Mouse (Mus musculus): ENCODE measurements around the gene Mrpl43. TPM values are rescaled to one million over a fixed set of nuclear protein-coding genes. Genes with fewer than 3 reads are reported as not detected.

Mrpl43 gene
- polyA plus RNA-seq, 1 experiment from 2014 or later: 71.4 TPM

- Histone ChIP-seq H3K9me3 (ENCODE audit: control insufficient read depth, low read length) (no peaks in the 10 kb centered on the region), H3K27me3 (ENCODE audit: control insufficient read depth, insufficient read depth, low read length) (no peaks in the 10 kb centered on the region), H3K27ac (ENCODE audit: low read depth, low read length) (no peak overlapping the region), H3K4me2 (ENCODE audit: low read depth, low read length, severe bottlenecking) (no peak overlapping the region), H3K9ac (ENCODE audit: low read length) (no peak overlapping the region), H3K4me1 (replicated peaks; ENCODE audit: control insufficient read depth, insufficient read depth, low read length) (peaks cover 6% of the 10 kb centered on the region), H3K36me3 (ENCODE audit: control insufficient read depth, insufficient read depth, low read length) (peaks cover 23% of the 10 kb centered on the region), H3K4me3 (ENCODE audit: low read depth, low read length) (no peak overlapping the region)
- DNase-seq (ENCODE audit: low spot score) (peak; percentile 58), ATAC-seq (replicated peaks; ENCODE audit: low FRiP score) (no peak)
- WGBS: 94% methylated on average over 20 of the region's 20 CpGs
Observed at GRCm38 (mm10) chr19:45024775-45025174, 18.5 kb upstream of the Mrpl43 start.

GRCm38 (mm10) chr19:45023993-45024392, 17.8 kb upstream of the Mrpl43 start:
- Histone ChIP-seq H3K9ac (ENCODE audit: low read length) (no peak overlapping the region), H3K27me3 (ENCODE audit: control insufficient read depth, insufficient read depth, low read length) (no peaks in the 10 kb centered on the region), H3K4me3 (ENCODE audit: low read depth, low read length) (no peak overlapping the region), H3K36me3 (ENCODE audit: control insufficient read depth, insufficient read depth, low read length) (peaks cover 23% of the 10 kb centered on the region), H3K27ac (ENCODE audit: low read depth, low read length) (no peak overlapping the region), H3K4me2 (ENCODE audit: low read depth, low read length, severe bottlenecking) (no peak overlapping the region), H3K4me1 (replicated peaks; ENCODE audit: control insufficient read depth, insufficient read depth, low read length) (peaks cover 6% of the 10 kb centered on the region), H3K9me3 (ENCODE audit: control insufficient read depth, low read length) (no peaks in the 10 kb centered on the region)
- WGBS: 84% methylated on average over 11 of the region's 11 CpGs
- ATAC-seq (replicated peaks; ENCODE audit: low FRiP score): 0 out of 2 replicates have a peak, but pooled peaks have one; percentile 26
- DNase-seq (ENCODE audit: low spot score): no peak

- Histone ChIP-seq H3K9me3 (ENCODE audit: control insufficient read depth, low read length) (no peaks in the 10 kb centered on the region), H3K27ac (ENCODE audit: low read depth, low read length) (no peak overlapping the region), H3K4me3 (ENCODE audit: low read depth, low read length) (no peak overlapping the region), H3K27me3 (ENCODE audit: control insufficient read depth, insufficient read depth, low read length) (no peaks in the 10 kb centered on the region), H3K4me2 (ENCODE audit: low read depth, low read length, severe bottlenecking) (no peak overlapping the region), H3K4me1 (replicated peaks; ENCODE audit: control insufficient read depth, insufficient read depth, low read length) (peaks cover 13% of the 10 kb centered on the region), H3K36me3 (ENCODE audit: control insufficient read depth, insufficient read depth, low read length) (peaks cover 17% of the 10 kb centered on the region), H3K9ac (ENCODE audit: low read length) (peak overlapping the region; percentile 1; the same call in 1 of the 2 replicates)
- 96% methylated on average over 15 of the region's 15 CpGs for WGBS
- DNase-seq (ENCODE audit: low spot score) (peak; percentile 51), ATAC-seq (replicated peaks; ENCODE audit: low FRiP score) (no peak)
Observed at GRCm38 (mm10) chr19:45021362-45021761, 15.1 kb upstream of the Mrpl43 start.

- 72% methylated on average over 6 of the region's 6 CpGs for WGBS
- Histone ChIP-seq H3K4me3 (ENCODE audit: low read depth, low read length) (no peak overlapping the region), H3K9ac (ENCODE audit: low read length) (no peak overlapping the region; the same call in 1 of the 2 replicates), H3K4me2 (ENCODE audit: low read depth, low read length, severe bottlenecking) (no peak overlapping the region), H3K9me3 (ENCODE audit: control insufficient read depth, low read length) (no peaks in the 10 kb centered on the region), H3K27me3 (ENCODE audit: control insufficient read depth, insufficient read depth, low read length) (no peaks in the 10 kb centered on the region), H3K27ac (ENCODE audit: low read depth, low read length) (no peak overlapping the region), H3K4me1 (replicated peaks; ENCODE audit: control insufficient read depth, insufficient read depth, low read length) (peaks cover 22% of the 10 kb centered on the region), H3K36me3 (ENCODE audit: control insufficient read depth, insufficient read depth, low read length) (peaks cover 9% of the 10 kb centered on the region; the same call in 1 of the 2 replicates)
- ATAC-seq (replicated peaks; ENCODE audit: low FRiP score): no peak
- DNase-seq (ENCODE audit: low spot score): peak; percentile 54
Observed at GRCm38 (mm10) chr19:45020348-45020747, 14.1 kb upstream of the Mrpl43 start.

- DNase-seq (ENCODE audit: low spot score): peak; percentile 68
- no peak for ATAC-seq (replicated peaks; ENCODE audit: low FRiP score)
- H3K9ac ChIP-seq (ENCODE audit: low read length): peak overlapping the region; percentile 73
- H3K36me3 ChIP-seq (ENCODE audit: control insufficient read depth, insufficient read depth, low read length): peaks cover 4% of the 10 kb centered on the region; the same call in 1 of the 2 replicates
- H3K4me1 ChIP-seq (replicated peaks; ENCODE audit: control insufficient read depth, insufficient read depth, low read length): peaks cover 28% of the 10 kb centered on the region
- peak overlapping the region; percentile 42 for H3K4me3 ChIP-seq (ENCODE audit: low read depth, low read length)
- peak overlapping the region; percentile 96 for H3K27ac ChIP-seq (ENCODE audit: low read depth, low read length)
- H3K4me2 ChIP-seq (ENCODE audit: low read depth, low read length, severe bottlenecking): peak overlapping the region; percentile 90
- H3K27me3 ChIP-seq (ENCODE audit: control insufficient read depth, insufficient read depth, low read length): no peaks in the 10 kb centered on the region
- no peaks in the 10 kb centered on the region for H3K9me3 ChIP-seq (ENCODE audit: control insufficient read depth, low read length)
- WGBS: under 1% methylated on average over 13 of the region's 13 CpGs
Observed at GRCm38 (mm10) chr19:45018351-45018831, 12.1 kb upstream of the Mrpl43 start.

- 0% methylated on average over 36 of the region's 48 CpGs for WGBS
- H3K27ac ChIP-seq (ENCODE audit: low read depth, low read length): peak overlapping the region; percentile 96
- DNase-seq (ENCODE audit: low spot score) (peak; percentile 93), ATAC-seq (replicated peaks; ENCODE audit: low FRiP score) (peak; percentile 83)
- H3K4me3 ChIP-seq (ENCODE audit: low read depth, low read length): peak overlapping the region; percentile 42
- H3K9me3 ChIP-seq (ENCODE audit: control insufficient read depth, low read length): no peaks in the 10 kb centered on the region
- H3K27me3 ChIP-seq (ENCODE audit: control insufficient read depth, insufficient read depth, low read length): no peaks in the 10 kb centered on the region
- H3K4me1 ChIP-seq (replicated peaks; ENCODE audit: control insufficient read depth, insufficient read depth, low read length): peaks cover 28% of the 10 kb centered on the region
- peak overlapping the region; percentile 90 for H3K4me2 ChIP-seq (ENCODE audit: low read depth, low read length, severe bottlenecking)
- H3K9ac ChIP-seq (ENCODE audit: low read length): peak overlapping the region; percentile 73
- H3K36me3 ChIP-seq (ENCODE audit: control insufficient read depth, insufficient read depth, low read length): peaks cover 4% of the 10 kb centered on the region; the same call in 1 of the 2 replicates
Observed at GRCm38 (mm10) chr19:45017909-45018308, 11.7 kb upstream of the Mrpl43 start.

- DNase-seq (ENCODE audit: low spot score) (peak; percentile 93), ATAC-seq (replicated peaks; ENCODE audit: low FRiP score) (peak; percentile 83)
- Histone ChIP-seq H3K4me2 (ENCODE audit: low read depth, low read length, severe bottlenecking) (peak overlapping the region; percentile 90), H3K27me3 (ENCODE audit: control insufficient read depth, insufficient read depth, low read length) (no peaks in the 10 kb centered on the region), H3K4me3 (ENCODE audit: low read depth, low read length) (peak overlapping the region; percentile 42), H3K9ac (ENCODE audit: low read length) (peak overlapping the region; percentile 73), H3K36me3 (ENCODE audit: control insufficient read depth, insufficient read depth, low read length) (no peaks in the 10 kb centered on the region; the same call in 1 of the 2 replicates), H3K27ac (ENCODE audit: low read depth, low read length) (peak overlapping the region; percentile 96), H3K9me3 (ENCODE audit: control insufficient read depth, low read length) (no peaks in the 10 kb centered on the region), H3K4me1 (replicated peaks; ENCODE audit: control insufficient read depth, insufficient read depth, low read length) (peaks cover 30% of the 10 kb centered on the region)
- WGBS: 0% methylated on average over 25 of the region's 27 CpGs
Observed at GRCm38 (mm10) chr19:45017216-45017771, 11.1 kb upstream of the Mrpl43 start.

GRCm38 (mm10) chr19:45016341-45017215, 10.3 kb upstream of the Mrpl43 start:
- WGBS: 1% methylated on average over 17 of the region's 18 CpGs
- H3K4me1 ChIP-seq (replicated peaks; ENCODE audit: control insufficient read depth, insufficient read depth, low read length): peaks cover 31% of the 10 kb centered on the region

More at GRCm38 (mm10) chr19:45016341-45017215, 10.3 kb upstream of the Mrpl43 start:
- Histone ChIP-seq H3K4me2 (ENCODE audit: low read depth, low read length, severe bottlenecking) (peak overlapping the region; percentile 90), H3K9me3 (ENCODE audit: control insufficient read depth, low read length) (no peaks in the 10 kb centered on the region), H3K27me3 (ENCODE audit: control insufficient read depth, insufficient read depth, low read length) (no peaks in the 10 kb centered on the region), H3K9ac (ENCODE audit: low read length) (peak overlapping the region; percentile 73), H3K27ac (ENCODE audit: low read depth, low read length) (peak overlapping the region; percentile 96), H3K4me3 (ENCODE audit: low read depth, low read length) (peak overlapping the region; percentile 42), H3K36me3 (ENCODE audit: control insufficient read depth, insufficient read depth, low read length) (no peaks in the 10 kb centered on the region; the same call in 1 of the 2 replicates)
- DNase-seq (ENCODE audit: low spot score): peak; percentile 80
- no peak; the same call in 1 of the 2 replicates for ATAC-seq (replicated peaks; ENCODE audit: low FRiP score)
